Mouse (Mus musculus): ENCODE measurements at regions not wholly inside any gene's neighbourhood (a gene's known extent, or its start where the extent isn't known, plus 50 kb on each side); places are given as distances from the start of the nearest gene placed in this dataset.
"Not testable (repeated sequence)": the region's sequence is repeated elsewhere in the genome, so short reads cannot be mapped to it uniquely, and the experiment has no call there.

GRCm38 (mm10) chr12:11037951-11038350, 112.9 kb downstream of the Kcns3 start:
- in situ Hi-C loops (cut with MboI, MseI), result no loop called here

GRCm38 (mm10) chr12:11020571-11021545, 130.0 kb downstream of the Kcns3 start:
- in situ Hi-C loops (cut with MboI, MseI), result no loop called here

DNA sequence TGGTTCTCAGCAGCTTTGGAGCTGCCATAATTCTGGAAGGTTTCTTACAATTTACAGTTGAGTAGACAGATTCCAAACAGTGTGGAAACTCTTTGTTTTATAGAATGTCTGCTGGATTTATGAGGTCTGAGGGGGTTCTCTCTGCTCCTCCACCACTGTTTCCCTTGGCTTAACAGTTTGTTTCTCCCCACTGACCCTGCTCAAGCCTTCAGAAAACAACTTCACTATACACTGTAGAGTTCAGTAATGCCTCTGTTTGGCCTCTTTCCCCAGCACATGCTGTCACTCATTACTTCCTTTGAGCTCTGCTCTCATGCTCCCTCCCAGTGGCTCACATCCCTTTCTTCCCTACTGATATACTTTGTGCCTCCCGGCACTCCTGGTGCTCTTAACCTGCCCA, 139.7 kb downstream of the Kcns3 start:
- in situ Hi-C loops (cut with MboI, MseI), result no loop called here

DNA sequence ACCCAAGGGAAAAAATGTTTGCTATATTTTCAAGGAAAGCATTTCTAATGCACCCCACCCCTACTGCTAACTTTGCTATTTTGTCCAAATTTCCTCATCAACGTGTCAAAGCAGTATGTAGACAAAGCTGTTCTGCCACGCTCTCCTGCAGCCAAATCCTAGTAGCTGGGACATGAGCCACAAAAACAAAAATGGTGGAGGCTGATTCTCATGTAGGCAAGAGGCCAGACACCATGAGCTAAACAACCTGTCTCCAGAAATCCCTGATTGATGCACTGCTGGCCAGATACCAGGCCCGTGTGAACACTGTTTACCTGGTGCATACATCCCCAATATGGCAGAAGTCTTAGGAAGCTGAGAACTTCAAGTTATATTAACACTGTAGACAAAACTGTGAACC, 166.6 kb downstream of the Kcns3 start:
- in situ Hi-C loops (cut with MboI, MseI), result no loop called here

DNA sequence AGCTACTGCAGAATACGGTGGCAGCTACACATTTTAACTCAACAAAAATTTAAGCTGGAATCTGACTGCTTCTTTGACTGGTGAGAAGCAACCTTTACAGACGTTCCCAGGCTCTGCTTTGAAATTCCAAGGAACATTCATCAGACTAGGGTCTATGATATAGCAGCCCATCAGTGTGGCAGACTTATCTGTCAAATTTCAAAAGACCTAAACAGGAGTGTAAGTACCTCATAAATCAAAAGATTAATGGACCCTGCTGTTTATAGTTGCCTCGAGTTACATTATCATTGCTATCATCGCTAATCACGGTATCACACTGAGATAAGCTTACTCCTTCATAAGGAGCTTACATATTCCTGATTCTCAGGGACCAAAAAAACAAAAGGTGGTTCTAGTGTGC, 201.7 kb downstream of the Kcns3 start:
- in situ Hi-C loops (cut with MboI, MseI), result no loop called here

DNA sequence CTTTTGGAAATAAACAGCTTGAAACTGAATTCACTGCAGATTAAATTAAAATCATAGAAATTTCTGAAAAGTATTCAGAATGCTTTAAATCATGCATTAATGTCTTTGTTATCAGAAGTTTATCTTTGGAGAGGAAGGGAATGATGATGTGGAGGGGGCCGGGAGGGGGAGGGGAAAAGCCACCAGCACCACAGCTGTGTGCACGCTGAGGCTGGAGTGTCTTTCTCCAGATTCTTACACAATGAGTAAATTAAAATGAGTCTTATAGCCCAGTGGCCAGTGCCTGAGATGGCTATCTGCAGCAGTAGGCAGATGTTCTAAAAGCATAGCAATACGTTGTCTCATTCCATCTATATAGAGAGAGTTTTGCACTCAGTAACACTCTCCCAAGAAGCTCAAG, 209.8 kb downstream of the Kcns3 start:
- in situ Hi-C loops (cut with MboI, MseI), result no loop called here

GRCm38 (mm10) chr12:10900054-10900453, 250.8 kb downstream of the Kcns3 start:
- in situ Hi-C loops (cut with MboI, MseI), result not testable (repeated sequence)

DNA sequence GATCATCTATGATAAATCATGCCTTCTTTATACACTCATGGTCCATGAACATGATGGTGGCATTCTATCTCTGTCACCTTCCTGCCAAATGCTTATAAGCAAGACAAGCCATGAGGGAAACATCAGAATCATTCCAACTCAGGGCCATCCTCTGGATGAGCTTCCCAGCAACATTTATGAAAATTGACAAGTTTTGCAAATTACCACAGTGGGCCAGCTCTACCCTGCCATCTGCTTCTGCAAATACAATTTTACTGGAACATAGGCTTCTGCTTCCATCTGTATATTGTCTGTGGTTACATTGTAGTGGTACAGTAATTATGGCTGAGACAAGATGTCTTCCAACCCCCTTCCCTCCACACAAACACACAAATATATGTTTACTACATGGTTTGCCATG, 272.1 kb downstream of the Kcns3 start:
- in situ Hi-C loops (cut with MboI, MseI), result loop anchor here (10.0 kb wide), 1 partner anchor 1134 kb away; no protein-coding TSS in a partner anchor

DNA sequence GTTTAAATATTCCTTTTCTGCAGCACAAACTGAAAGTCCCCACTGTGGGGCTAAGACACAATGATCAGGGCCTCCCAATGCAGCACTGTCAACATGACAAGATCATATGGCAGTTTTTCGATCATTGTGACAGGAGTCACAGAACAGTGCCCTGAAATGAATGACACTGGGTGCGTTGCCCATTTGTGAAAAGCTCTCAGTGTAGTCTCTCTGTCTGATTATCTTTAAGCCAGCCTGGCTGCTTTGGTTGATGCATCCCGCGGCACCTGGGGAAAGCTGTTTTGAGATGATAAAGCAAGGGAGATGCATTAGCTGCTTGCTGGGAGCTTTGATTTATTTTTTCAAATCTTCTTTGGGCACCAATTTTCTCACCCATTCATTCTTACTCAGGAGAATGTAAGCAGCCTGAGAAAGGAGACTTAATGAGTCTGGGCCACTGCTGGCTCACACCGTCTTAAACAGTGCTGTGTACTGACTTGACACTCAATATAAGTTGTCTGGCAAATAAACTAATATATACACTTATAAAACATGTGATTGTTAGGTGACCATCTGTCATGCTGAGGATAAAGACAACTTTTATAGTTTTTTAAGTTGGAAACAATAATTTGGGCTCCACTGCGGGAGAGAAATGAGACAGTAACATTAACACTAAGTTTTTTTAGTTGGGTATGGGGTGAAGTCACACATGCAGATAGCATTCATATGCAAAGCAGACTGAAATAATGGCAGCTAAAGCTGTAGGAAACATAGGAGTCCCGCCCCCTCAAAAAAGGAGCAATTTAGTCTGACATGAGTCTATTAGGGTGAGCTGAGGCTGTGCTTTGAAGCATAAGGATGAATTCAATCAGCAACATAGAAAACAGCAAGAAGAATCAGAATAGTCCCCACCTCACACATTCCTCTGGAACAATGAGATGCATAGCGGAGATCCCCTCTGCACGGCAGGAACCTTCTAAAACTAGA, 276.0 kb downstream of the Kcns3 start:
- in situ Hi-C loops (cut with MboI, MseI), result loop anchor here (10.0 kb wide), 1 partner anchor 1130 kb away; no protein-coding TSS in a partner anchor

- in situ Hi-C loops (cut with MboI, MseI), result loop anchor here (10.0 kb wide), 1 partner anchor 1129 kb away; no protein-coding TSS in a partner anchor
Measured at GRCm38 (mm10) chr12:10873716-10874401, 277.0 kb downstream of the Kcns3 start.

- in situ Hi-C loops (cut with MboI, MseI), result no loop called here
Measured at GRCm38 (mm10) chr12:10867674-10868635, 282.9 kb downstream of the Kcns3 start.

GRCm38 (mm10) chr12:10866907-10867538, 283.8 kb downstream of the Kcns3 start:
- in situ Hi-C loops (cut with MboI, MseI), result no loop called here

DNA sequence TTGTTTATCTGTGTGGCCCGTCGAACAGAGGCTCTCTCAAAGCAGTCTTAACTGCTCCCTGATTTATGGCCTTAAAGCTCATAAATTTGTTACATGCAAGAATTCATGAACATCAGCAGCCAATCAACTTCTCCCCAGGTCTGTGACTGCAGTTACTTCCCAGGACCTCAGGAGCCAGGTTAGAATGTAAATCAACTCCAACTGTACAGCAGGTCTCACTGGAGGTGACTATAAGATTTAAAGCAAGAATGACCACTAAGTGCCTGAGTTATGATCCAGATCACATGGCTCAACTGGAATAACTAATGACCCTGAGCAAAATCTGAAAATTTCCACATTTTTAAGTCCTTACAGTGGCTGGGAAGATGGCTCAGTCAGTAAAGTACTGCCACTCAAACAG, 285.6 kb downstream of the Kcns3 start:
- in situ Hi-C loops (cut with MboI, MseI), result no loop called here

DNA sequence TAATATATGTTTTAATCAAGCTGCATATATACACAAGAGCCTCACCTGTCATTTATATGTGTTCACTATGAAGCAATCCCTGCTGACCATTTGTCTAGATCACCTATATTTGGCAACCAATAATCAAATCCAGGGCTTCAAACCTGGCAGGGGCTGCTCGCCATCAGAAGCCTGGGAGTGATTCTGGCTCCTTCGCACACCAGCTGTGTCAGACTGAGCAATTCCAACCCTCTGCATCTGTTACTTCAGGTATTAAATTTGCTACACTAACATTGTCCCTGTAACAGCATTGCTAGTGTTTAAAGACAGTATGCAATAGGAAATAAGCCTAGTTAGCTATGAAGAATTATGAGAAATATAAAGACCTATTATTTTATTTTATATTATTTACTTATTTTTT, 330.5 kb downstream of the Kcns3 start:
- in situ Hi-C loops (cut with MboI, MseI), result no loop called here

- in situ Hi-C loops (cut with MboI, MseI), result no loop called here
Measured at GRCm38 (mm10) chr12:10818083-10818482, 332.8 kb downstream of the Kcns3 start.

- in situ Hi-C loops (cut with MboI, MseI), result no loop called here
Measured at GRCm38 (mm10) chr12:10817516-10817915, 333.3 kb downstream of the Kcns3 start.

- in situ Hi-C loops (cut with MboI, MseI), result no loop called here
Measured at GRCm38 (mm10) chr12:10810597-10810996, 340.3 kb downstream of the Kcns3 start.

GRCm38 (mm10) chr12:10804491-10804890, 346.4 kb downstream of the Kcns3 start:
- in situ Hi-C loops (cut with MboI, MseI), result no loop called here
